Mouse (Mus musculus) lung, postnatal 0 days (tissue): ENCODE results near the gene Cabcoco1.

Experiments used
- CTCF ChIP-seq: IDR thresholded peaks from 2 replicates; pipeline ENCODE4 v1.5.1; 2016; ENCODE audit warnings: antibody characterized with exemption, mild to moderate bottlenecking
- EP300 ChIP-seq: IDR thresholded peaks from 2 replicates; pipeline ENCODE4 v1.6.1; 2016; ENCODE audit warnings: antibody characterized with exemption, mild to moderate bottlenecking, control low read depth

DNA sequence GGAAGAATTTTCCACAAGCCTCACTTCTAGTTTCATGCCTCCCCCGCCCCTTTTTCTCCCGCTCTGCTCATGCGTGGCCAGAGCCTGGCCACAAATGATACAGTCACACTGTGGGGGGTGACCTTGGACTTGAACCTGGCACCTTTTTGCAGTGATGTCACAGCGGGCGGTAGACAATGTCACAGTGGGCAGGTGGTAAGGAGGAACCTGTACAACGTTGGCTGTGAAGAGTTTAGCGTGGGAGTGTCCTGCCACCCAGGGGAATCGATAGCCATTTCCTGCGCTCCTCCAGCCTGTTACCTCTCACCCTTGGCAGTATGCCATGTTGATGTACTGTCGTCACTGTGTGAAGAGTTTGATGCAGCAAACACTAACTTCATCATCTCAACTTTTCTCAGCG is 81.9 kb downstream of the Cabcoco1 start:
- TF ChIP-seq EP300 (no peak), CTCF (no peak)
